Mouse (Mus musculus): ENCODE measurements around the gene Mief2. TPM values are rescaled to one million over a fixed set of nuclear protein-coding genes. Genes with fewer than 3 reads are reported as not detected.

Gene Mief2
- polyA plus RNA-seq, 1 experiment from 2014 or later: 16.1 TPM

Small RNA genes within 50 kb of the gene (microRNA-seq; reads per million reads assigned to microRNA genes)
- 0.80 reads per million for gene Mir5100

Other genes with a start within 250 kb of the Mief2 start
- gene Alkbh5, start 192.0 kb upstream of the Mief2 start, polyA plus RNA-seq (2015; fragmentation: Nextera tagmentation; extraction: Ambion mirVana): 30.2 and 31.5 TPM in 2 replicates
- 97.5 and 110 TPM in 2 replicates for gene Llgl1, start 28.7 kb upstream of the Mief2 start, polyA plus RNA-seq (2015; fragmentation: Nextera tagmentation; extraction: Ambion mirVana)
- gene Flii, start 1.1 kb upstream of the Mief2 start, polyA plus RNA-seq (2015; fragmentation: Nextera tagmentation; extraction: Ambion mirVana): 64.2 and 72.5 TPM in 2 replicates
- 14.2 and 15.7 TPM in 2 replicates for gene Top3a, start 49.0 kb downstream of the Mief2 start, polyA plus RNA-seq (2015; fragmentation: Nextera tagmentation; extraction: Ambion mirVana)
- gene Smcr8, start 49.1 kb downstream of the Mief2 start, polyA plus RNA-seq (2015; fragmentation: Nextera tagmentation; extraction: Ambion mirVana): 5.6 and 6.5 TPM in 2 replicates
- gene Shmt1, start 83.3 kb downstream of the Mief2 start, polyA plus RNA-seq (2015; fragmentation: Nextera tagmentation; extraction: Ambion mirVana): 36.9 and 44.6 TPM in 2 replicates
- gene Dhrs7b, start 102.2 kb downstream of the Mief2 start, polyA plus RNA-seq (2015; fragmentation: Nextera tagmentation; extraction: Ambion mirVana): 28.6 and 29.0 TPM in 2 replicates
- gene Tmem11, start 150.9 kb downstream of the Mief2 start, polyA plus RNA-seq (2015; fragmentation: Nextera tagmentation; extraction: Ambion mirVana): 58.7 and 65.7 TPM in 2 replicates
- gene Natd1, start 186.4 kb downstream of the Mief2 start, polyA plus RNA-seq (2015; fragmentation: Nextera tagmentation; extraction: Ambion mirVana): 27.3 and 33.7 TPM in 2 replicates
- 33.9 and 36.1 TPM in 2 replicates for gene Map2k3, start 203.6 kb downstream of the Mief2 start, polyA plus RNA-seq (2015; fragmentation: Nextera tagmentation; extraction: Ambion mirVana)

Measured in forebrain, embryonic 13.5 days (tissue).